Mouse (Mus musculus) E14TG2a.4 (cell line): ENCODE results near the gene Slc38a3.

Source experiments
- CTCF ChIP-seq: conservative IDR thresholded peaks from 2 replicates; pipeline ENCODE4 v1.5.1; 2014; ENCODE audit warnings: low read length
- POU5F1 ChIP-seq: IDR thresholded peaks from 2 replicates; pipeline ENCODE4 v1.6.1; 2014; ENCODE audit warnings: low read length, borderline replicate concordance

DNA sequence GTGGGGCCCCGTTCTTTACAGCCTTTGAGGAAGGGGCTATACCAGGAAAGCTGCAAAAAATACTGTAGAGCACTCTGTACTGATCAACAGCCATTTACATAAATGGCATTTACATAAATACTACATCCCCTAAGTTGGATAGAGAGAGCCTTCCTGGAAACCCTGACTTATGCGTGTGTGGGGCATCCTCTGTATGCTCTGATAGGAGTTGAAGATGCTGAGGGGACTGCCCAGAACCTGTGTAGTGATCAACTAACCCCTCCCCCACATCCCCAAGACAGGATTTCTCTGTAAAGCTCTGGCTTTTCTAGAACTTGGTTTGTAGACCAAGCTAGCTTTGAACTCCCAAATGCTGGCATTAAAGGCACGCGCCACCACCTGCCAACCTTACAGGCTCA lies 59.9 kb downstream of the Slc38a3 start:
- TF ChIP-seq CTCF (no peak), POU5F1 (no peak)
